Mouse (Mus musculus): ENCODE results near the gene Ddx55. TPM values are rescaled to one million over a fixed set of nuclear protein-coding genes. Genes with fewer than 3 reads are reported as not detected.
A peak's percentile ranks its signal among the peaks of the same experiment; 100 is the strongest.
"Not testable (repeated sequence)": the region's sequence is repeated elsewhere in the genome, so short reads cannot be mapped to it uniquely, and the experiment has no call there.

Gene Ddx55
- polyA plus RNA-seq, 2 experiments from 2014 or later, result 17.2 to 22.9 TPM

- no peak for ATAC-seq
Observed at GRCm38 (mm10) chr5:124539905-124540304, 12.8 kb upstream of the Ddx55 start.

- peak; percentile 91 for ATAC-seq
Observed at GRCm38 (mm10) chr5:124540383-124540786, 12.3 kb upstream of the Ddx55 start, which contains the start of gene Tmed2. Gene Tmed2, plus strand, starts transcription at chr5:124540695.

- peak; percentile 36 for ATAC-seq
Observed at GRCm38 (mm10) chr5:124540905-124541601, 11.6 kb upstream of the Ddx55 start.

- ATAC-seq, result no peak
Observed at GRCm38 (mm10) chr5:124541602-124541973, 11.1 kb upstream of the Ddx55 start.

GRCm38 (mm10) chr5:124550737-124551136, 1.9 kb upstream of the Ddx55 start:
- not testable (repeated sequence) for ATAC-seq

GRCm38 (mm10) chr5:124551349-124552093, 1.1 kb upstream of the Ddx55 start:
- ATAC-seq, result not testable (repeated sequence)

- ATAC-seq, result no peak
Observed at GRCm38 (mm10) chr5:124552094-124552472, 581 bp upstream of the Ddx55 start.

GRCm38 (mm10) chr5:124553607-124554006, 943 bp downstream of the Ddx55 start:
- ATAC-seq, result no peak

- no peak for ATAC-seq
Observed at GRCm38 (mm10) chr5:124555145-124555544, 2.5 kb downstream of the Ddx55 start.

GRCm38 (mm10) chr5:124571068-124571467, 18.4 kb downstream of the Ddx55 start:
- no peak for ATAC-seq

- no peak for ATAC-seq
Observed at GRCm38 (mm10) chr5:124575467-124575866, 22.8 kb downstream of the Ddx55 start.

GRCm38 (mm10) chr5:124578633-124579317, 26.1 kb downstream of the Ddx55 start, which contains the start of the genes Eif2b1 and Gtf2h3:
Gene Eif2b1, minus strand, starts transcription at chr5:124579131.
Gene Gtf2h3, plus strand, starts transcription at chr5:124579140.
- ATAC-seq, result peak; percentile 98

GRCm38 (mm10) chr5:124582515-124582914, 29.9 kb downstream of the Ddx55 start:
- ATAC-seq, result no peak

GRCm38 (mm10) chr5:124592768-124593167, 40.1 kb downstream of the Ddx55 start:
- no peak for ATAC-seq

GRCm38 (mm10) chr5:124598224-124599174, 45.8 kb downstream of the Ddx55 start:
- peak; percentile 96 for ATAC-seq

- not testable (repeated sequence) for ATAC-seq
Observed at GRCm38 (mm10) chr5:124599726-124600125, 47.1 kb downstream of the Ddx55 start.

- no peak for ATAC-seq
Observed at GRCm38 (mm10) chr5:124602349-124602748, 49.7 kb downstream of the Ddx55 start.

- ATAC-seq, result no peak
Observed at GRCm38 (mm10) chr5:124604296-124604695, 51.6 kb downstream of the Ddx55 start.

- no peak for ATAC-seq
Observed at GRCm38 (mm10) chr5:124605041-124605622, 52.5 kb downstream of the Ddx55 start.

- no peak for ATAC-seq
Observed at GRCm38 (mm10) chr5:124610965-124611364, 58.3 kb downstream of the Ddx55 start.

- peak; percentile 41 for ATAC-seq
Observed at GRCm38 (mm10) chr5:124614709-124615108, 62.0 kb downstream of the Ddx55 start.

GRCm38 (mm10) chr5:124618711-124619110, 66.0 kb downstream of the Ddx55 start:
- no peak for ATAC-seq
